Mouse (Mus musculus) ovary, postnatal 14 days (tissue): ENCODE measurements around the gene Sfta2.

Experiments
- DNase-seq: peaks from one replicate; pipeline ENCODE4 v3.0.0; 2022; ENCODE audit warnings: low spot score

Sfta2 gene

GRCm38 (mm10) chr17:35673416-35674035 lies 72.2 kb downstream of the Sfta2 start, which contains the start of gene Gtf2h4:
Gene Gtf2h4, minus strand, starts transcription at chr17:35673739.
- DNase-seq: peak; percentile 77

- no peak for DNase-seq
These were observed 79.2 kb downstream of the Sfta2 start for GRCm38 (mm10) chr17:35680591-35680990.

- no peak for DNase-seq
These were observed 80.6 kb downstream of the Sfta2 start for GRCm38 (mm10) chr17:35681986-35682385.

GRCm38 (mm10) chr17:35685061-35685460 lies 83.7 kb downstream of the Sfta2 start:
- DNase-seq: no peak

- no peak for DNase-seq
These were observed 87.2 kb downstream of the Sfta2 start for GRCm38 (mm10) chr17:35688347-35689175.

- DNase-seq: no peak
These were observed 88.7 kb downstream of the Sfta2 start for GRCm38 (mm10) chr17:35689936-35690645.

GRCm38 (mm10) chr17:35691811-35692210 lies 90.5 kb downstream of the Sfta2 start:
- DNase-seq: no peak

GRCm38 (mm10) chr17:35692368-35692767 lies 91.0 kb downstream of the Sfta2 start:
- no peak for DNase-seq

GRCm38 (mm10) chr17:35693906-35694305 lies 92.6 kb downstream of the Sfta2 start:
- DNase-seq: no peak

GRCm38 (mm10) chr17:35695289-35695688 lies 93.9 kb downstream of the Sfta2 start:
- DNase-seq: no peak

- no peak for DNase-seq
These were observed 95.3 kb downstream of the Sfta2 start for GRCm38 (mm10) chr17:35696691-35697090.

GRCm38 (mm10) chr17:35697429-35697758 lies 96.0 kb downstream of the Sfta2 start:
- no peak for DNase-seq

- no peak for DNase-seq
These were observed 96.6 kb downstream of the Sfta2 start for GRCm38 (mm10) chr17:35697759-35698500.

- DNase-seq: no peak
These were observed 97.1 kb downstream of the Sfta2 start for GRCm38 (mm10) chr17:35698501-35698883.

- DNase-seq: peak; percentile 68
These were observed 98.6 kb downstream of the Sfta2 start for GRCm38 (mm10) chr17:35699919-35700318.
